Mouse (Mus musculus) telencephalon, adult 2 months (tissue): ENCODE results near the gene Ficd.
"Not testable (repeated sequence)": the region's sequence is repeated elsewhere in the genome, so short reads cannot be mapped to it uniquely, and the experiment has no call there.

Experiments
- DNase-seq: peaks from one replicate; pipeline ENCODE4 v3.0.0-alpha.2; 2011; ENCODE audit warnings: low read depth, low spot score

Ficd gene

DNA sequence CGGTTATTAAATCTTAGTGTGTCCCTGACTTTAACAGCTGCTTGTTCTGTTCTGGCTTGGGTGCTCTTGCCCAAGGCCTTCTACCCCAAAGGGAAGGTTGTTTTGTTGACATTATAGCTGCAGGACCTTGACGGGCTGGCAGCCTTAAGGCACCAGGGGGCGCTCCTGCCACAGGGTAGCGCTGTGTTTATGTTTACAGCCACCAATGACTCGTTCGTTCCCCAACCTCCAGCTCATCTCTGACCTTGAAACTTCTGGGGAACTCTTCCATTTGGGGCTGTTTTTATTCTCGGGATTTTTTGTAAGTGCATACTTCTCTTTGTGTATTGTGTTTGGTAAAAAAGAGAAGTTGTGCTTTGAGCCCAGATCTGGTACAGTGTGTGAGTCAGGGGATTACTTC is 38.1 kb downstream of the Ficd start:
- DNase-seq = peak; percentile 31

DNA sequence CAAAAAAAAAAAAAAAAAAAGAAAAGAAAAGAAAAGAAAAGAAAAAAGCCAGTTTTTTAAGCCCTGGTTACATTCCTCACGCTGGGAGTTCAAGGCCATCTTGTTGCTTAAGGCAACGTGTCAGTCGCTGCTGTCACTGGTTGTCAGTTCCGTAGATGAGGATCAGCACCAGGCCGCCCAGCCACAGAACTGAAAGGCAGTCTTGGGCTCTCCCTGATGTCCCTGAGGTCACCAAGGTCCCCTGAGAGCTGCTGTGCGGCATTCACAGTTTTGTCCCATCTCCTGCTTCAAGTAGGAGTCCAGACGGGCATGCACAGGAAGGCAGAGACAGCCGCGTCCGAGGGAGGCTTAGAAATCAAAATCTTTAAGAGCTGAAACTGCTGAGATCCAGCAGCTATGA is 40.0 kb downstream of the Ficd start:
- DNase-seq = no peak

DNA sequence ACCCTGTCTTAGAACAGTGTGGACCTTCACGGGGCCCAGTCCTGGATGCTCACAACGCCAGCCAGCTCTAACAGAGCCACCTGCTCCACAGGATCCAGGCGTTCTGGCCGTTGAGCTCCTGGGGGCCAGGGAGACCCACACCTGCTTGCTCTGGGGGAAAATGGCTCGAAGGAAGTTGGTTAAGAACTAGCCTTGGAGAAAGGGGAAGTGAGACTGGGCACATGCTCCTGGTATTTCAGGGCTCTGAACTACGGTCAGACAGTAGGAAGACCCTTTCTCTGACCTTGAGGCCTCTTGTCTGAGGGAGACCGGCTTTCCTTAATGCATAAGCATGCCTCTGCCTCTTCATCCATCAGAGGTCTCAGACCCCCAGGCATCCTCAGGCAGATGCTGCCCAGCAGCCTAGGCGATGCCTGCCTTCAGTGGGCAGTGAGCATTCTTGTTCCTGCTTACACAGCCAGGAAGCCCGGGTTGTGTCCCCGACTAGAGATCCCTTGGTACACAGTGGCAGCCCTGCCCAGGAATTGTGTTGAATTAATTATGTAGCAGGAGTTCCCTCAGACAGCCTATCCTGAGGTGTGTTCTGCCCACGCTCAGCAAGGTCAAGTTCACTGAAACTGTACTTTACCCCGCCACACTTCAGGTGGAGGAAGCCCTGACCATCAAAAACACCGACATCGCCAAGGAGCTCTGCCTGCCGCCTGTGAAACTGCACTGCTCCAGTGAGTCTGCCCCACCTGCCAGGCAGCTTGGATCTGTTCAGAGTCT is 40.7 kb downstream of the Ficd start:
- no peak for DNase-seq

DNA sequence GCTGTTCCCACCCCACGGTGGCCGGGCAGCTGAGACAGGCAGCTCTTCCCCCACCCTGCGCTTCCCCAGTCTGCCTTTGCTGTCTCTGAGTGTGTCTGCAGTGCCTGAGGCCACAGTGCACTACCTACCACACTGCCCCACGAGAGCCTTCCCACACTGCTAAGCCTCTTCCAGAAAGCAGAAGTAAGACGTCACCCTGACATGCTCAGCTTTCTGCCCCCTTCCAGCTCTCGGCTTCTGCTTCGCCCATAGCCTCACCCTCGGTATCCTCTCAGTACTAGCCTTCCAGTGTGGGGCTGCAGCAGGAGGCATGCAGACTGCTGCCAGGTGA is 41.3 kb downstream of the Ficd start:
- no peak for DNase-seq

DNA sequence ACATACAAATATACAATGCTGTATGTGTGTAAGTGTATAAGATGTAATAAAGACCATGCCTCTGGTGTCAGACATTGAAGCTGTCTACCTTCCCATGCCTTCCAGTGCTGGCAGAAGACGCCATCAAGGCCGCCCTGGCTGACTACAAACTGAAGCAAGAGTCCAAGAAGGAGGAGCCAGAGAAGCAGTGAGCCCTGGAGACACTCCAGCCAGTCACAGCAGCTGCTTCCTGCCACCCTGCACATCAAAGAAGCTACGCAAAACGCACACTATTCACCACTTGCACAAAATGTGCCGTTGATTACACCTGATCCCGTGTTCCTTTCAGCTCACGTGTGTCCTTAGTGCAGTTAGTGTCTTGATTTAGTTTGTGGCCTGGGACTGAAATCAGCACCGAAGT is 42.1 kb downstream of the Ficd start:
- DNase-seq = not testable (repeated sequence)

DNA sequence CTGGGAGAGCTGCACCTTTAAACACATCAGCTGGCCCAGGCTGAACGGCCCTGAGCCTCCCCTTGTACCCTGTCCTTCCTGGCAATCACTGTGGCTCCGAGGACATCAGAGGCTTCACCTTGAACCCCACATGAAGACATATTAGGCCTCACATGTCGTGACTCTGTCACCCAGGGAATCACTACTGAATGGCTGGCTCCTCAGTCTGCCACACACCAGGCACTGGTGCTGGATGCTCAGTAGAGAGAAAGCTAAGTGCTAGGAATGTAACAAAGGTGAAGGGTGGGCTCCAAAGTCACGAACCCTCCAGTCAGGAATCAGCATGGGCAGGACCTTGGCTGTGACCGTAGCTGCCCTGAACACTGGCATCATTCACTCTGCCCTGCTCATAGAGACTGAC is 44.0 kb downstream of the Ficd start:
- no peak for DNase-seq

DNA sequence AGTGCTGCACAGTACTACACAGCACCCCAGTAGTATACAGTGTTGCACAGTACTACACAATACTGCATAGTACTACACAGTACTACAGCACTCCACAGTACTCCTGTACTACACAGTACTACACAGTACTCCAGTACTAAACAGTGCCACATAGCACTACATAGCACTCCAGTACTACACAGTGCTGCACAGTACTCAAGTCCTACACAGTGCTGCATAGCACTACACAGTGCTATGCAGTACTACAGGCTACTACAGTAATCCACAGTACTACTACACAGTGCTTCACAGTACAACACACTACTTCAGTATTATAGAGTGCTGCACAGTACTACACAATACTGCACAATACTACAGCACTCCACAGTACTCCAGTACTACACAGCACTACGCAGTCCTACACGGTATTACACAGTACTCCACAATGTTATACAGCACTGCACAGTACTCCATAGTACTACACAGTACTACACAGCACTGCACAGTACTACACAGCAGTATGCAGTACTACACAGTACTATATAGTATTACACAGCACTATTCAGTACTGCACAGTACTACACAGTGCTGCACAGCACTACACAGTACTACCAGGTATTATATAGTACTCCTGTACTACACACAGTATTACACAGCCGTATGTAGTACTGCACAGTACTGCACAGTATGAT is 44.6 kb downstream of the Ficd start:
- DNase-seq = no peak

DNA sequence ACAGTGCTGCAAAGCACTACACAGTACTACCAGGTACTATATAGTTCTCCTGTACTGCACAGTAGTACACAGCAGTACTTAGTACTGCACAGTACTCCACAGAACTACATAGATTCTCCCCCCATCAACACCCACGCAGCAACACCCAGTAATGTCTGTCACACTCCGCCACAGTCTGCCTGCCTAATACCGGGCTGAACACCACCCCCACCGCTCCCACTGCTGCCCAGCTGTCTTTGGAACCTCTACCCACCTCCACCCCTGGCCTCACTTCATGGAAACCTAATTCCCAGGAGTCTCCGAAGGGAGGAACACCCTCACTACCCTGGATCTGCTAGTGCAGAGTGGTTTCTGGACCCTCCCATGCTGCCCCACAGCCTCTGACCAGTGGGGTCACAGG is 45.2 kb downstream of the Ficd start:
- DNase-seq = no peak

DNA sequence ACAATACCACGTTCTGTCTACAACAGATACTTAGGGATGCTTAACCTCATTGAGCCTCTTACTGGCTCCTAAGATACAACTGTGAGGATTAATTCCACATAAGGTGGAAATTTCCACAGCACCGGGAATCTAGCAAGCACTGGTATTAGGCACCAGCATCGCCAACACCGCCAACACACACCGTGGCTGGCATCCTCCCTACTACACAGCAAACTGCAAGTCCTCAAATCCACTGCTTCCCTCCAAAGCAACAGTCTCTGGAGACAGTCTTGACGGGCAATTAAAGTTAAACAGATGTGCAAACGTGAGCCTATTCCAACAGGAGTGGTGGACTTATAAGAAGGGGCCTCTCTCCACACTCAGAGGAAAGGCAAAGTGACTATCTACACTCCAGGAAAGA is 45.7 kb downstream of the Ficd start:
- DNase-seq = no peak

DNA sequence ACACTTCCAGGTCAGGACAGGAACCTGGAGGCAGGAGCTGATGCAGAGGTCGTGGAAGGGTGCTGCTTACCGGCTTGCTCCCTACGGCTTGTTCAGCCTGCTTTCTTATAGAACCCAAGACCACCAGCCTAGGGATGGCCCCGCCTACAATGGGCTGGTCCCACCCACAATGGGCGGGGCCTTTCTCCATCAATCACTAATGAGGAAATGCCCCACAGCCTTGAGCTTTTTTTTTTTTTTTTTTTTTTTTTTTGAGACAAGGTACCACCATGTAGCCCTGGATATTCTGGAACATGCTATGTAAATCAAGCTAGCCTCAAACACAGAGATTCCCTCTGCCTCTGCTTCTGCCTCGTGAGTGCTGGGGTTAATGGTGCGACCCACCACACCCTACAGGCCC is 46.3 kb downstream of the Ficd start:
- no peak for DNase-seq

DNA sequence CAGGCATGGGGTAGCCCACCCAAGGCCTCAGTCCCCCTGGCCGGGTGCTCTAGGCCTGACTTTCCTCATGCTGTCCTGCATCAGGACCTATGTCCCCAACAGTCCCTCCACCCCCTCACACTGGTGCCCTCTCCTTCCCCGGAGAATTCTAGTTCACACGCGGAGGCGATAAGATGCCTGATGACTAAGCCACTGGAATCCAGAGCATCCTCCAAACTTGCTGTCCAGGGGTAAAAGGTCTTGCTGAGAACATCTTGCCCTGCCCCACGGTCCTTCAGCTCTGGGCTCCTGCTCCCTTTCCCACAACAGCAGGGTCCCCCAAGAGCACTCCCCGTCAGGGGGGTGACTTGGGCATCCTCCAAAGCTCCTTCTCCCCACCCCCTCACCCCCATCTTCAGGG is 47.0 kb downstream of the Ficd start:
- DNase-seq = no peak

DNA sequence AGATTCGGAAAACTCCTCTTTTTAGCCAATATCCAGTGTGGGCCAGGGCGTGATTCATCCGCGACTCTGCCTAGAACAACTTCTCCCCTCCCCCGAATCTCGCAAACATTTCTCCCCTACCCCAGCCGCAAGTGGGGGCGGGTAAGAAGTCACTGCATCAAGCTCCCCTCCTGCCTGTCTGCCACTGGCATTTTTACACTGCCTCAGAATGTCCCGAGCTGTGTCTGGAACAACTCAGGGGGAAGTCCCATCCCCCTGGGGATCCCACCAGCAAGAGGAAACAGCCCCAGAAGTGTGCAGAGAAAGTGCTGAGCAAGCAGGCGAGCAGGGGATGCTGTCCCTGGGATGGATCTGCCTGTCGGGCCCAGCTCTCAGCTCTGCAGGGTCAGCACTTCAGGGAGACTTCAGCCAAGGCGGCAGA is 48.0 kb downstream of the Ficd start:
- DNase-seq = no peak

DNA sequence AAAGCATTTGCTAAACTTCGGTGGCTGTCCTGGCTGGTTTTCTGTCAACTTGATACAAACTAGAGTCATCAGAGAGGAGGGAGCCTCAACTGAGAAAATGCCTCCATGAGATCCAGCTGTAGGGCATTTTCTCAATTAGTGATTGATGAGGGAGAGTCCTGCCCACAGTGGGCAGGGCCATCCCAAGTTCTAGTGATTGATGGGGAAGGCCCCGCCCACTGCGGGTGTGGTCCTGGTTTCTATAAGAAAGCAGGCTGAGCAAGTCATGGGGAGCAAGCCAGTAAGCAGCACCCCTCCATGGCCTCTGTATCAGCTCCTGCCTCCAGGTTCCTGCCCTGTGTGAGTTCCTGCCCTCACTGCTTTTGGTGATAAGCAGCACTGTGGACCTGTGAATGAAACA is 48.5 kb downstream of the Ficd start:
- DNase-seq = not testable (repeated sequence)

DNA sequence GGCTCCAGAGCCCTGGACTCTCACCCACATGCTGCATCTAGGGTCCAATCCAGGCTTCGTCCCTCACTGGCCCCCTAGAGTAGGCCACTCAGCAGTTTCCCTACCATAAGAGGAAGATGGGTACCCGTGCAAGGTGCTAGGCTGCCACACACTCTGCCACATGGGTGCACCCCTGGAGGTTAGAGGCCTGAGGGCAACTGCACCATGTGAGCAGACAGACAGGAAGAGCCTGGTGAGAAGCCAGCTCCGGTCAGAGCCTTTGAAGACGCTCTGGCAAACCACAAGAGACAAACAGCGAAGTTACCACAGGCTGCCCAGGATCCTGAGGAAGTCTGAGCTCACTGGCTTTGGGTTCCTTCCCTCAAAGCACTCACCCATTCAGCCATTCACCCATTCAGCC is 51.4 kb downstream of the Ficd start:
- DNase-seq = no peak

DNA sequence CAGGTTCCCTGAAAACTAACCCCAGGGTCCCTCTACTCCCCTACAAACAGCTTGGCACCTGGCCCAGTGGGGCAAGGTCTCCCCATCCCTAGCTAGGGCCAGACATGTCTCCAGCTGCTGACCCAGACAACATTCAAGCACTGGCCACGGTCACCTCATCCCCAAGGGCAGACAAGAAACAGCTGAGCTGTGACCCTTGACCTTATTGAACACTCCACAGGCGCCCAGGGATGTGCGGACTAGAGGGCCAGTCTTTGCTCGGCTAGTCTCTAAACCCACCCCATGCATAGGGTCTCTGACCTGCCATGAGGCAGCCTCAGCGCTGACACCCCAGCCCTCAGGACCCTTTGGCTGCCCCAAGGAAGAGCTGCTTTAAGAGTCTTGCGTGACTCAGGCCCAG is 53.0 kb downstream of the Ficd start:
- DNase-seq = no peak

DNA sequence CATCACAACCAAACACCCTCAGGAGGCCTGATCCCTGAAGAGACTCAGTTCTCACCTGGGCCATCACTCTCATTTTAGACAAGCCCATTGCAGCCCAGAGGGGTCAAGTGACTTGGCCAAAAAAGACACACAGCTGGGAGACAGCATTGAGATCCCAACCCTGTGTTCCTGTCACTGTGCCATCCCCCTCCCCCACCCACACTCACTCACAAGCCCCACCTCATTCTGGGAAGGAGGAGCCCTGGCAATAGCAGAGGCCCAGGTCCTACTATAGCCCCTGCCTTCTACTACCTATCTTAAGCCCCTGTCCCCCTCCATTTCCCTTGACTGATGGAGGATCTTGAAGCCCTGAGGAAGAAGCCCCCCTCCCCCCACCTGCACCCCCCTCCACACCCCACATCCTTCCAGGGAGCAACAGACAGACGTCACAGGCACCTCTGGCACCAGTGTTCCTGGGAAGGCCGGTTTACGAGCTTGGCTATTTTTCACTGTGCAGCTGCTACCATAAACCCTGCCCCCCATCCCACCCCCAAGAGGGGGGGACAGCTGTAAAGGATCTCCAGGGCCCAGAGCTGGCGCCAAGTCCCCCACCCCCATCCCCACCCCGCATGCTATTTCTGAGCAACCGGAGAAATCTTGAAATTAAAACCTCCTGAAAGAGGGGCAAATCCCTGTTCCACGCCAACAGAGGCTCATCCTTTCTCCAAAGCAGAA is 53.6 kb downstream of the Ficd start:
- DNase-seq = no peak
